Mouse (Mus musculus) heart, postnatal 0 days (tissue): Measurements from ENCODE around the gene Rpusd1.

Experiments
- CTCF ChIP-seq: IDR thresholded peaks from 2 replicates; pipeline ENCODE4 v1.5.1; 2016; ENCODE audit warnings: antibody characterized with exemption, control low read depth, low read depth
- EP300 ChIP-seq: IDR thresholded peaks from 2 replicates; pipeline ENCODE4 v1.6.1; 2016; ENCODE audit warnings: antibody characterized with exemption, low read depth

DNA sequence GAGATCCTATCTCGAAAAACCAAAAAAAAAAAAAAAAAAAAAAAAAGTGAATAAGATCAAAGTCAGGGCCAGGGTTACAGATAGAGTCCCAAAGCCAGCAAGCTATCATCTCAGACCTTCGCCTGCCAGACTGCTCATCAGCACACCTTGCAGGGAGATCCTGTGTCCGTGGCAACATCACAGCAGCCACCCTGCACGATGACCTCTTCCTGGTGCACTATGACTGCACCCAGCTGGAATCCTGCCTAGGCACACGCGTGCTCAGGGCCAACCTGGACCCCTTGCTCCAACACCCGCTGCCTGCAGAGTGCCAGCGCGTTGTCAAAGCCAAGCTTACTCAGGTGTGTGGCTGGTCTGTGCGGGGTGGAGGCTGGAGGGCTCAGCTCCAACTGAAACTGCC, 16.8 kb downstream of the Rpusd1 start:
- TF ChIP-seq CTCF (no peak), EP300 (no peak)
